Mouse (Mus musculus) regulatory T cell (primary cell): ENCODE results near the gene Rrp36.

Experiments used
- in situ Hi-C: fragments of 300-600 bp; cut with MboI, MseI; formaldehyde crosslinking; loops from one replicate; pipeline ENCODE4 v1.15.1; 2025; ENCODE audit warnings: high pct_unique_total_duplicates

The Rrp36 gene

DNA sequence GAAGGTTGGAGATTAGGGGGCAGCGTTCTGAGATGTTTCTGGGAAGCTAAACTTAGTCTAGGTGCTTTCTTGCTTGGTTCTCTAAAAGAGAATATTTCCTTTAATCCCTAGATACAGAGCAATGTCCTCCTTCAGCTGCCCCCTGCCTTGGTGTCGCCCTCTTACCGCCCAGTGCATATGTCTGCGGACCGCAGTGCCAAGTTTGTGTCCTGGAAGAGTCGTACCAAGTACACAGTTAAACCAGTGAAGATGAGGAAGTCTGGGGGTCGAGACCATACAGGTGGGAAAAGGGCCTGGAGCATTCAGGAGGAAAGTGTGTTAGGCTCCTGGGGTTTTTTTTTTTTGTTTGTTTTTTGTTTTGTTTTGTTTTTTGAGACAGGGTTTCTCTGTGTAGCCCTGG is 26.9 kb downstream of the Rrp36 start:
- in situ Hi-C loops: no loop called here

DNA sequence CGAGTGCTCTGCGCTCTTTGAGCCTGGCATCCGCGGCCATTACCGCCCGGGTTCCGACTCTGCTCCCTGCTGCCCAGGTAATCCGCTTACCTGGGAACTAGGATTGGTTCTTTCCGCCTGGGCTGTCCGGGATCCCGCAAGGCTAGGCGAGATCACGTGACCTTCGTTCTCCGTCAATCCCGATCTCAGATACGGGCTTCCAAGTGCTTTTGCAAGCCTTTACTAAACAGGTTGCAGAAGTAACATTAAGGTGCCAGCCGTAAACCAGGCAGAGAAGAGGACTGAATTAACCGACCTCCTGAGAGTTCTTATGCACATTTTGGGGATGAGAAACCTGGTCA is 27.9 kb downstream of the Rrp36 start:
- in situ Hi-C loops: no loop called here

DNA sequence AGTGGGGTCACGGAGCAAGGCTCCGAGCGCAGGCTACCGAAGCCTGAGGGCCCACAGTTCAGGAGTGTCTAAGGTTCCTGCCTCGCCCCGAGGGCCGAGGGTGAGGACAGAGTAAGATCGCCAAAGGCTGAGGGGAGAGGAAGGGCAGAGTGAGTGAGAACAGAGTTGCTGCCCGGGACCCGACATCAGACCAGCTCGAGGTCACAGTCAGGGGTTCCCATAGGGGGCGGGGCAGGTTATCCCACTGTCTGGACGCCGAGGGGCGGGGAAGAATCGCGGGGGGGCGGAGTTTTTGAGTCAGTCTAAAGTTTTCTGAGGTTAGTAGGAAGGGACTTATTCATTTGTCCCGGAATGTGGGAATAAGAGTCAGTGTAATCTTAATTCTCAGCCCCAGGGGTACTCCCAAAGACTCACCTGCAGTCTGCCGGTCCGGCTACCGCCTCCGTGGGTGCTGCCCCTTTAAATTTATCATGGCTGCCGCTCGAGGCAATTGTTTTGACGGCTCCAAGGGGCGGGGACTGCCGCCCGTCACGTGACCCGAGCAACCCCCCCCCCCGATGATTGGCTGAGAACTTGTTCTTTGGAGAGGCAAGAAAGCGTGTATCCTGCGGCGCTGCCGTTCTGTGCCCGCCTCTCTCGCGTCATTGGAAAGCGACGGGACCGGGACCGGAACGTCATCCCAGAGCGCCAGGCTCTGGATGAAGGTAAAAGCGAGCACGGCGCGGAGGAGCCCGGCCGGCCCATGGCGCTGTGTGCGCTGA is 28.4 kb downstream of the Rrp36 start, which contains the start of the genes Klc4 and Mrpl2:
Klc4 (minus strand) TSS at position 462 of the 761 bp plus-strand sequence.
Mrpl2 (plus strand) TSS at position 669 of the 761 bp plus-strand sequence.
- in situ Hi-C loops: no loop called here

GRCm38 (mm10) chr17:46644916-46645475 is 29.2 kb downstream of the Rrp36 start:
- in situ Hi-C loops: no loop called here

- in situ Hi-C loops: no loop called here
Measured at GRCm38 (mm10) chr17:46644152-46644805, 29.9 kb downstream of the Rrp36 start.

DNA sequence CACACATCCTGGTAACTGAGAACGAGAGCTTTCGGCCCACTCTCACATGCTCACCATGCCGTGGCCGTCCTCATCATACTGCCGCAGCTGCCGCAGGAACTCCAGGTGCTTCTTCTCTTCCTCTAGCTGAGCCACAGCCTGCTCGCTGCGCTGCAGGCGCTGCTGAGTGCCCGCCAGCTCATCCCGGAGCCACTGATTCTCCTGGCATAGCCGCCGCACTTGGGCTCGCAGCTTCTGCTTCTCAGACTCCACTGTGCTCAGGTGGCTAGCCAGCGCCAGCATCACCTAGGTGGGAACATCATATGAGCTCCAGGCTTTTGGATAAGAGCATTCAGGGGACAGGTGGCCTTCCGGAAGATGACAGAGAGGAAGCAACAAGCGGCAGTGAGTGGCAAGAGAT is 32.1 kb downstream of the Rrp36 start:
- in situ Hi-C loops: no loop called here

- in situ Hi-C loops: no loop called here
Measured at GRCm38 (mm10) chr17:46639929-46640328, 34.2 kb downstream of the Rrp36 start.

- in situ Hi-C loops: no loop called here
Measured at GRCm38 (mm10) chr17:46636831-46637523, 37.2 kb downstream of the Rrp36 start.

DNA sequence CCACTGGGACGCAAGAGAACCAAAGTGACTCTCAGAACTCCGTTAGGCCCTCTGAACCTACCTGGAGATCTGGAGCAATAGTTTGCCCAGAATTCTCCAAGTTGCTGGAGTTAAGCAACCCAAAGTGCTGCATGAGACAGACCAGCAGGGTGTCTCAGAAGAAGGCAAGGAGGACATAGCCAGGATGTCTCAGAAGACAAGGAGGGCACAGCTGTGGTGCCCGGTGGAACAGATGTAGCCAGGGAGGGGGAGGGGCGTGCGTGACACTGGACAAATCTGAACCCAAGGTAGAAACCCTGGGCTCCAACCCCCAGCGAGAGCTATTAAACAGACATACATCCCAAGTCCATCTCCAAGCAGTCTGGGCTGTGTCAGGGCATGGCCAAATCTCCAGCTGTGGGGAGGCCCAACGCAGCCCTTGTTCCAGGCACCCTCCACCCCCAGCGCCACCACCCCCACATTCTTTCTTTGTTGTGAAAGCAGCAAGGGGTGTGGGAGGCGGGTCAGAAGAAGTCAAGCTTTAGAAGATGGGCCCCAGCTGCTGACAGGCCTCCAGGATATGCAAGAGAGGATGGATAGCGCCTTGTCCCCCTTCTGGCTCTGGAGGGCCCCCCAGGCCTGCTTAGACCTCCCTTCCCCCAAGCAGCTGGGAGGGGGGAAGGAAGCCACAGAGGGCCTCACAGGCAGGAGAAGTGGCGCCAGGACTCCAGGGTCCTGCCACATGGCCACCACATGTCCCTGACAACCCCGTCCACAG is 44.3 kb downstream of the Rrp36 start:
- in situ Hi-C loops: no loop called here

GRCm38 (mm10) chr17:46628791-46629684 is 45.1 kb downstream of the Rrp36 start, which contains the start of gene Ptk7:
TSS of gene Ptk7 (minus strand) at chr17:46629504.
- in situ Hi-C loops: no loop called here

GRCm38 (mm10) chr17:46628471-46628790 is 45.7 kb downstream of the Rrp36 start:
- in situ Hi-C loops: no loop called here

DNA sequence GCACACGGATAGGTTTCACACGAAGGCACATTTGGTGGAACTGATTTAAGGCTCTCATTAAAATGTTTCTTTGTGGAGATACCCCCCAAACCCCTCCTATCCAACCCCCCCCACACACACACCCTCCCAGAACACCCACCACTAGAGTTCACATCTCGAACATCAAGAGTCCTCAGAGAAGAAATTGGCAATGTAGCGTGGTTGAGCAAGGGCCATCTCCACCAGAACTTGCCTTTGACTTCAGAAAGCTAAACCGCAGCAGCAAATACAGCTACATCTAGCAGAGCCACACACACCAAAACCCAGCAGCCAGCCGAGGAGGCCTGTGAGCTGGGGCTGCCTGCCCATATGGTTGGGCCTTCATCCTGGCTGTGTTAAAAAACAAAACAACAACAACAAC is 46.7 kb downstream of the Rrp36 start:
- in situ Hi-C loops: no loop called here

GRCm38 (mm10) chr17:46624598-46624997 is 49.6 kb downstream of the Rrp36 start:
- in situ Hi-C loops: no loop called here

GRCm38 (mm10) chr17:46623819-46624557 is 50.2 kb downstream of the Rrp36 start:
- in situ Hi-C loops: no loop called here

DNA sequence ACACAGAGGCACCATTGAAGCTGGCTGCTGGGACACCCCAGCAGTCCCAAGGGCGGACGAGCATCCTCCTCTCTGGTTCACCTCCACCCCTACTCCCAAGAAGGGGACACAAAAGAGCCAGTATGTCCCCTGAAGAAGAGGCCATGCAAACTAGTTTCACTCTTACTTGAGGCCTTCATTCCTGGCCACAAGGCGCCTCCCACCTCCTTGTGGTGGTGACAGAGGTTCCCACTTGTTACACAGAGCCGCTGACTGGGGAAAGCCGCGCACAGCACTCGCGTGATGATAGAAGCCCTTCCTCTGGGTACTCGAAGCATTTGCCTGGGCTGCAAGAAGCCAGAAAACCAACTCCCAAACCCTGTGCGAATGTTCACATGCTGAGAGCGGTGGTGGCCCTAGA is 51.9 kb downstream of the Rrp36 start:
- in situ Hi-C loops: no loop called here

GRCm38 (mm10) chr17:46621324-46621723 is 52.8 kb downstream of the Rrp36 start:
- in situ Hi-C loops: no loop called here

DNA sequence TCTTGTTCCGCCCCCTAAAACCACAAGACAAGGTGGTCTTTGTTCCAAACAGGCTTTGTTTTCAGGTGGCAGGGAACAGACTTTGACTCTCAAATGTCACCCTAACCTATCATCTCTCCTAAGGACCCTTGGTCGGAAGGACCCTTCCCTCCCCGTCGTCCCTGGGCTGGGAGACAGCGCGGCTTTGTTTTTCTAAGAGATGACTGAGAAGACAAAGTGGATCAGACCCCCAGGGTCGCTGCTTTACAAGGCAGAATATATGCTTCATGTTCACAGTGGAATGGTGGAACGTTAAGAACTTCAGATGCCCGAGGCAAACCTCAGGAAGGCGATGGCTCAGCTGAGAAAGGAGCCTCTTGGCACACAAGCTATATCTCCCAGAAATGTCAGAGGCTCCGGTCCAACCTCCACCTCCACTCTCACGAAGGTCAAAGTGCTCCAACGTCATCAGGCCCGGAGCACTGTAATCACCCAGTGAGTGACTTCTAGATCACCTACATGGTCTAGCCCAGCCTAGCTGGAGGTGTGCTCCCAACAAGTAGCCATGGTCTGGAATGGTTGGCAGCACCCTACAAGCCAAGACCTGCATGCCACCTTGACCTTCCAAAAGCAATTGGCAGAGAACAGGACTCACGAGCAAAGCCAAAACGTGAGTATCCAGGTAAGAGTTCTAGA is 54.3 kb downstream of the Rrp36 start:
- in situ Hi-C loops: no loop called here

DNA sequence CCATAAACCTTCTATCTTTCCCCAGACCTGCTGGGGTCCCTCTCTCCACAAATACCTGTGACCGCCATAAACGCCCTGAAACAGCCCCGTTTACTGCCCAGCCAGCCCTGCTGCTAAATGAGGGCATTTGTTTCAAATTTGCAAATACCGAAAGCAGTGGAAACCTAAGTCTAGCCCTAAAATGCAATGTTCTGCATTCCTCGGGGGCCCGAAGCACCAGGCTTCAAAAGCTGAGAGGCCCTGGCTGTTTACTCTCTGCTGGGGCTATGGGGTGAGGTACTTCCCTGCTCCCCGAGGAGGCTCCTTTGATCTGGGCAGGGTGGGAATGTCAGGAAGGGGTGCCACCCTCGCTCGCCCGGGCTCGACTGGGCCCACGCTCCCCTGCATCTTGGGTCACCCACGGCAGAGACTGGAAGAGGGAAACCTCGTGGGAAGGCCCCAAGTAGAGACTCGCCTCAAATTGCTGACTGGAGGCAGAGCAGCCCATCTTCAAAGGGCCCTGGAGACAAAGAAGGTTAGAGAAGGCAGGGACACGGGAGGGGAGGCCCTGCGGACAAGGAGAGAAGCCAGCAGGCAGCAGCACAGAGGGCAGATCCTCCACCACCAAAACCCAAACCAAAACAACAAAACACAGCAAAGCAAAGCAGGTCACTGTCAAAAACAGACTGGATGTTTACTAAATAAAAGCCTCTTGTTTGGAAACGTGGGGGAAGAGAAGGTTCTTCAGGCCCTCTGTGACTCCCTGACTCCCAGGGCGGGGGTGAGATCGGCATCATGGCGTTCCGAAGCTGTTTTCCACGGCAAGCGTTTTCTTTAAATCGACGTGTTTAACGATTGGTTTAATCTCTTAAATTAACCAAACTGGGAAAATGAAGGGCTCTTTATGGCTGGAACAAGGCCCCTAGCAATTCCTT is 55.1 kb downstream of the Rrp36 start:
- in situ Hi-C loops: no loop called here
